Mouse (Mus musculus) intestine, embryonic 16.5 days (tissue): ENCODE data around the gene Fgfr2. TPM values are rescaled to one million over a fixed set of nuclear protein-coding genes. Genes with fewer than 3 reads are reported as not detected.
"Not testable (repeated sequence)": the region's sequence is repeated elsewhere in the genome, so short reads cannot be mapped to it uniquely, and the experiment has no call there.

Source experiments
- ATAC-seq: fragments of 200-750 bp; cut with Nextera tagmentation; 2 replicates; pipeline ENCODE4 v1.8.0; 2017; ENCODE audit warnings: moderate TSS enrichment, moderate library complexity
- H3K27ac ChIP-seq: fragments of 300-500 bp; sonication (generic); 2 replicates; pipeline ENCODE4 v1.5.1; 2014; ENCODE audit warnings: mild to moderate bottlenecking, low read length
- H3K27me3 ChIP-seq: fragments of 300-500 bp; sonication (generic); replicated peaks from 2 replicates; pipeline ENCODE4 v1.6.1; 2014; ENCODE audit warnings: low read length, control low read depth, mixed read lengths; ENCODE audit not compliant: control insufficient read depth, insufficient read depth
- H3K36me3 ChIP-seq: fragments of 300-500 bp; sonication (generic); 2 replicates; pipeline ENCODE4 v1.6.1; 2014; ENCODE audit warnings: low read length, control low read depth; ENCODE audit not compliant: control insufficient read depth, insufficient read depth
- H3K4me1 ChIP-seq: fragments of 300-500 bp; sonication (generic); 2 replicates; pipeline ENCODE4 v1.6.1; 2014; ENCODE audit warnings: low read length, control low read depth, mixed read lengths; ENCODE audit not compliant: control insufficient read depth, insufficient read depth
- H3K4me2 ChIP-seq: fragments of 300-500 bp; sonication (generic); 2 replicates; pipeline ENCODE4 v1.6.1; 2014; ENCODE audit warnings: low read depth, low read length, control low read depth
- H3K4me3 ChIP-seq: fragments of 300-500 bp; sonication (generic); 2 replicates; pipeline ENCODE4 v1.5.1; 2014; ENCODE audit warnings: mild to moderate bottlenecking, low read length
- H3K9ac ChIP-seq: fragments of 300-500 bp; sonication (generic); 2 replicates; pipeline ENCODE4 v1.6.1; 2014; ENCODE audit warnings: low read depth, low read length
- H3K9me3 ChIP-seq: fragments of 300-500 bp; sonication (generic); 2 replicates; pipeline ENCODE4 v1.6.1; 2016; ENCODE audit warnings: low read length, control low read depth; ENCODE audit not compliant: control insufficient read depth
- WGBS: fragments of 180-500 bp; shearing (Covaris S2); extraction: QIAGEN DNeasy Blood & Tissue Kit; methylation state at CpG from one replicate; pipeline ENCODE4 v1.1.7; 2014; 5-methylcytosine and 5-hydroxymethylcytosine counted together
- polyA plus RNA-seq: library from polyadenylated mRNA; unstranded; fragments of >200 nt; fragmentation: Nextera tagmentation; extraction: Ambion mirVana; gene quantifications from 2 replicates; pipeline ENCODE4 v1.2.1, GENCODE M21; 2015

The Fgfr2 gene
- polyA plus RNA-seq, 1 experiment from 2014 or later = 47.3 TPM

DNA sequence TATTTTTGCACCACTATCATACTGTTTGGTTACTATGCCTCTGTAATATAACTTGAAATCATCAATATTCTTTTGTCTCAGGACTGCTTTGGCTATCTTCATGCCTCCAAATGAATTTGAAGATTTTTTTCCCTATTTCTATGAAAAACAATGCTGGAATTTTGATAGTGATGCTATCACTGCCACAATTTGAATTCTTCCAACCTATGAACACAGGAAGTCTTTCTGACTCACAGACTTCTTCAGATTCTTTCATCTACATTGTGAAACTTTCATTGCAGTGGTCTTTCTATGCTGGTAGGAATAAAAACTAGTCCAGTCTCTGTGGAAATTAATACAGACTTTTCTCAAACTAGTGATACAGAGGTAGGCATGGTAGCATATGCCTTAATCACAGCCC, 2631.1 kb downstream of the Fgfr2 start:
- no peak overlapping the region for H3K9ac ChIP-seq
- H3K4me2 ChIP-seq = no peak overlapping the region
- no peak overlapping the region for H3K4me3 ChIP-seq
- H3K36me3 ChIP-seq = peaks cover 3% of the 10 kb centered on the region; the same call in 1 of the 2 replicates
- no peak for ATAC-seq
- H3K9me3 ChIP-seq = no peaks in the 10 kb centered on the region
- no peaks in the 10 kb centered on the region for H3K27me3 ChIP-seq
- no peaks in the 10 kb centered on the region for H3K4me1 ChIP-seq
- no peak overlapping the region for H3K27ac ChIP-seq

DNA sequence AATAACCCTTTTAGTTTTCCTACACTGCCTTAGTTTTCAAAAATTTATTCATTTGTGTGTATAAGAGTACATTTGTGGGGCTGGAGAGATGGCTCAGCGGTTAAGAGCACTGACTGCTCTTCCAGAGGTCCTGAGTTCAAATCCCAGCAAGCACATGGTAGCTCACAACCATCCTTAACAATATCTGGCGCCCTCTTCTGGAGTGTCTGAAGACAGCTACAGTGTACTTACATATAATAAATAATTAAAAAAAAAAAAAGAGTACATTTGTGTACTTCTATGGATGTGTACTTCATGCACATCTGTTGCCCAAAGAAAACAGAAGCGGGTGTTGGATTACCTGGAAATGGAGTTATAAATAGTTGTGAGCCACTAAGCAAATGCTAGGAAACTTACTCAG, 2644.1 kb downstream of the Fgfr2 start:
- not testable (repeated sequence) for H3K27ac ChIP-seq, H3K4me1 ChIP-seq, H3K4me3 ChIP-seq, H3K4me2 ChIP-seq, H3K27me3 ChIP-seq, ATAC-seq, H3K9me3 ChIP-seq, H3K9ac ChIP-seq, H3K36me3 ChIP-seq
- 93% methylated on average over 3 of the region's 3 CpGs for WGBS

DNA sequence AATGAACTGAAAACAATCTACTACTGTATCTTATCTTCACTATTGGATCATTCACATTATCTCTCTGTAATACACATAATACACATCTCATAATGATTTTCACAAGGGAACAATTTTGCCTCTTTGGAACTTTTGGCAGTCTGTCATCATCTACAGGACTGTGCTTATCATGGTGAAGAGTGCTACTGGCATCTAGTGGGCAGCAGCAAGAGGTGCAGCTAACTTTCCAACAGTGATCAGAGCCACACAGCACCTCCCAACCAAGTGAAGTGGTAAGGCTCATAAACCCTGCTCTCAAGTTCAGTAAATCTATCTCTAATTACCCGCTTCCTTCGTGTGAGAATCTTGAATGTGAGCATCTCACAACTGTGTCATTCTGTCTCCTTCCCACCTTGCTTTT, 2647.2 kb downstream of the Fgfr2 start:
- H3K4me2 ChIP-seq = no peak overlapping the region
- WGBS = 24% methylated on average over 2 of the region's 2 CpGs
- no peak overlapping the region for H3K4me3 ChIP-seq
- H3K36me3 ChIP-seq = peaks cover 3% of the 10 kb centered on the region; the same call in 1 of the 2 replicates
- ATAC-seq = peak; percentile 80; the same call in 1 of the 2 replicates
- no peaks in the 10 kb centered on the region for H3K4me1 ChIP-seq
- no peak overlapping the region for H3K9ac ChIP-seq
- H3K27me3 ChIP-seq = no peaks in the 10 kb centered on the region
- H3K27ac ChIP-seq = no peak overlapping the region
- H3K9me3 ChIP-seq = no peaks in the 10 kb centered on the region

DNA sequence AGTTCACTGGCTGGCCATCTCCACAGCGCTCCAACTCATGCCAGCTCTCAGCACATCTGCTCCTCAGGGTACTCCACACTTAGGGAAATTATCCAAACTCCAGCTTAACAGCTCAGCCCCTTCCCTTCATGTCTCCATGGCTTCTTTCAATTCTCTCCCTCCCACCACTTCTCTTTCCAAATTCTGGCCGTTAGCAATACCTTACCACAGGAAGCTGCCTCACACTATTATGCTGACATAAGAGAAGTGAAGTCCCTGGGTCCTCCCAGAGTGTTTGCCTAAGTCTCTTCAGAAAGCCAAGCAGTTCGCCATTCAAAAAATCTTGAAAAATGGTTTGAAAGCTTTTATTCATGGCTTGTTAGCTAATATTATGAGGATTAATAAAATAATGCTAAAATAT, 2649.3 kb downstream of the Fgfr2 start:
- WGBS = 80% methylated on average over 3 of the region's 3 CpGs
- Histone ChIP-seq H3K27me3 (no peaks in the 10 kb centered on the region), H3K9me3 (no peaks in the 10 kb centered on the region)

DNA sequence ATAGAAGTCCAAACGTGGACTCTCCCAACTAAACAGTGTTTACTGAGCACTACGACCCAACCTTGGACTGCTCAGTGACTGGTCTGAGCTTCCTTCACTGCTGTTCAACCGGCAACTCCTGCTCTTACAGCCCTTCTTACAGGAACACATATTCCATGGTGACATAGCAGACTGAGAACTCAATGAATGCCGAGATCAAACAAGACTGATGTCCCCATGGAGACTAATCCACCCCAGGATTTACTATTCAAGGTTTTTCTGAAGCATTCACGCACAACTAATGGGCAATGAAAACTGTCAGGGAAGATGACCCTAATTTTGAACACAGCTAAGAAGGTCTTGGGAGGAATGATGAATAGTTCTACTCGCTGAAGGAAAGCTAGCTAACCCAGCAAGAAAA, 2650.5 kb downstream of the Fgfr2 start:
- no peaks in the 10 kb centered on the region for H3K36me3 ChIP-seq
- no peak for ATAC-seq
- H3K9me3 ChIP-seq = no peaks in the 10 kb centered on the region
- H3K27ac ChIP-seq = no peak overlapping the region
- H3K4me3 ChIP-seq = no peak overlapping the region
- no peak overlapping the region for H3K4me2 ChIP-seq
- WGBS = 66% methylated on average over 6 of the region's 6 CpGs
- no peaks in the 10 kb centered on the region for H3K27me3 ChIP-seq
- H3K9ac ChIP-seq = no peak overlapping the region
- H3K4me1 ChIP-seq = no peaks in the 10 kb centered on the region

More for the DNA sequence above, 2649.3 kb downstream of the Fgfr2 start:
- Histone ChIP-seq H3K4me1 (no peaks in the 10 kb centered on the region), H3K4me2 (no peak overlapping the region), H3K27ac (no peak overlapping the region), H3K4me3 (no peak overlapping the region), H3K36me3 (no peaks in the 10 kb centered on the region), H3K9ac (no peak overlapping the region)
- ATAC-seq = no peak

DNA sequence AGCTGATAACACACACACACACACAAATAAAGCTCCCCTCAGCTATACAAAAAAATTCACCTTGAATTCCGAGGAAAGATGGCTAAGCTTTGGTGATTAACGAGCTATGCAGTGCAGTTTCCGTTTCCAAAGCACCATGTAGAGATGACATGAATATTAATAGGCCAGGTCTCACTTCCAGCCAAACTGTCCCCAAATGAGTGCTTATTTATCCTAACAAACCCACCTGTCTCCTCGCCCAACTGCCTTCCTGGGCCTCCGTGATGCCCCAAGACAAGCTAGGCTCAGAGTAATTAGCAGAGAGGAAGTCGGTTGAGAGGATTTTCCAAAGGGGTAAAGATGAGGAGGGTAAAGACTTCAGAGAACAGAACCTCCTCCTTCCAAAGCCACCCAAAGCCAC, 2652.1 kb downstream of the Fgfr2 start:
- ATAC-seq = no peak
- no peak overlapping the region for H3K4me2 ChIP-seq
- no peaks in the 10 kb centered on the region for H3K9me3 ChIP-seq
- no peak overlapping the region for H3K27ac ChIP-seq
- H3K27me3 ChIP-seq = no peaks in the 10 kb centered on the region
- H3K9ac ChIP-seq = no peak overlapping the region
- no peaks in the 10 kb centered on the region for H3K36me3 ChIP-seq
- WGBS = 56% methylated on average over 6 of the region's 6 CpGs
- no peaks in the 10 kb centered on the region for H3K4me1 ChIP-seq
- H3K4me3 ChIP-seq = no peak overlapping the region

DNA sequence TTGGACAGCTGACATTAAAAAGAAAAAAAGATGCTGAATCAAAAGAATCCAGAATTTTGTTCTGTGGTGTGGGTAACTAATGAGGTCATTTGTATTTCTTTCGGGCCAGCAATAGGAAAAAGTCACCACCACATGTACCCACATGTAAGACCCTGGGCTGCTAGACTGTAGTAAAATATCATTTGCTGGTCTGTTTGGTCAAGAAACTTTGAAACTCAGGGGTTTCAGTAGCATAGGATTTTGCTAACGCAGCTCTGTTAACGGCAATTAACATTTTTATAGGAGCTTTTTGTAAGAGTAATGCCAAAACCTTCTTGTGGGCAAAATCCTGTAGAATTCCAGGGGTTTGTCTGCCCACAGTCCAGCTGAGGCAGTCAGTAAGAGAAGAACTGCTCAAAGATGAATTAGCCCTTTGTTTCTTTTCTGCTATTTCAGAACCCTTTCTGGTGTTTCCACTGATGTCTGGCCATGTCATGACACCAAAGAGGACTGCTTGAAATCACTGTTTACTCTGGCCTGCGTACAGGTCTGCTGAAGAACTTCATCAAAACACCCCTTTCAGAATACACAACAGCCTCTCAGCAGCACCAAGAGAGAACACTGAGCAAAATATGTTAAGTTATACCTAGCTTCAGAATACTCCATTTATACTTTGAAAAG, 2667.4 kb downstream of the Fgfr2 start:
- Histone ChIP-seq H3K27ac (no peak overlapping the region), H3K4me1 (no peaks in the 10 kb centered on the region), H3K36me3 (0 out of 2 replicates have a peak, but pooled peaks cover 4% of the 10 kb centered on the region), H3K27me3 (no peaks in the 10 kb centered on the region), H3K4me2 (no peak overlapping the region), H3K9me3 (no peaks in the 10 kb centered on the region), H3K4me3 (no peak overlapping the region), H3K9ac (no peak overlapping the region)
- ATAC-seq = no peak
- WGBS = 69% methylated on average over 4 of the region's 4 CpGs

DNA sequence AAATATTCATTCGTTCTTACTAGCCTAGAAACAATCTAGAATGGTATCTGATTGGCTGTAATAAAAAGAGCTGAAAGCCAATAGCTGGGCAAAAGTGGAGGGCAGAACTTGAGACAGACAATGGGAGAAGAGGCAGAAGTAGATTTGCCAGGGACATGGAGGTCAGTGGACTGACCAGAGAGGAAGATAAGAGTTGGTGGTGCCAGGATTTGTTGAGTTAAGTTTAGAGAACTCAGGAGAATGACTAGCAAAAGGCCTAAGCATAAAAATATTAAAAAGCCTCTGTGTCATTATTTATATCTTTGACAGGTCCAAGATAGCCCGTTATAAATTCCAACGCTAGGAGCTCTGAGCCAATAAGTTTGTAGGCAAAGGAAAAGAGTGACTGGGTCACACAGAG, 2668.9 kb downstream of the Fgfr2 start:
- ATAC-seq = no peak
- Histone ChIP-seq H3K9ac (no peak overlapping the region), H3K9me3 (no peaks in the 10 kb centered on the region), H3K36me3 (0 out of 2 replicates have a peak, but pooled peaks cover 4% of the 10 kb centered on the region), H3K27me3 (no peaks in the 10 kb centered on the region), H3K27ac (no peak overlapping the region), H3K4me3 (no peak overlapping the region), H3K4me1 (no peaks in the 10 kb centered on the region), H3K4me2 (no peak overlapping the region)
- WGBS = 62% methylated on average over 3 of the region's 3 CpGs

DNA sequence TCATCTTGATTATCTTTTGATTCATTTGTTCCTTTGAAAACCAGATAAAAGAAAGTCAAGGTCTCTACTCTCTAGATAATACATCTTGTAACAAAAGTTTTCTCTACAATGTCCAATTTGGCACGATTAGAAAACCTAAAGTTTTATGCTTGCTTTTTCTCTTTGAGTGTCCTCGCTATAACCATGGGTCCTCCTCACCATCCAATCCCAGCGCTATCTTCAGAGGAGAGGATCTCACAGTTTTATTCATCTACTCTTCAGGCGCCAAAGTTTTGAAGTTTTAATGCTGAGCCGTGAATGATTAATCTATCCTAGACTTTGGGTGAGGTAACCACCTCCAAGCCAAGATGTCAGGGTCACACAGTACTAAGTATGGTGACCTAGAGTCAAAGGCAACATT, 2687.4 kb downstream of the Fgfr2 start:
- Histone ChIP-seq H3K36me3 (no peaks in the 10 kb centered on the region), H3K9me3 (no peaks in the 10 kb centered on the region), H3K27me3 (no peaks in the 10 kb centered on the region), H3K4me2 (no peak overlapping the region), H3K4me1 (no peaks in the 10 kb centered on the region), H3K4me3 (no peak overlapping the region), H3K9ac (no peak overlapping the region), H3K27ac (peak overlapping the region; percentile 66)
- 89% methylated on average over 5 of the region's 5 CpGs for WGBS
- no peak for ATAC-seq

DNA sequence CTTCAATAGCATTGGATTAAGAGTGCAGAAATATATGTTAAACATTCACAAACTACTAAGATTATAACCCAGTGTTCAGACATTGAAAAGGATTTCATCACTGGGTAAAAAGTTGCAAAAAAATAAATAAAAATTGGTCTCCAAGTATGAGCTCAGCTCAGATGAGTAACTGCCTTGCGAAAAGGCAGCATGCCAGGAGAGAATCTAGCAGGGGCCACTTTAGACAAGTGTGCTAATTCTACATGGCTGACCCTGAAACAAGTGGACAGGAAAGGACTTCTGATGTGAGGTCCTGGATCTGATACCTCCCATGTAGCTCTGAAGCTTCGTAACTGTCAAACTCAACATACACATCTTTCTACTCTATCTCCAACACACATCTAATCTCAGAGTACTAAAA, 2691.0 kb downstream of the Fgfr2 start:
- no peak overlapping the region for H3K4me2 ChIP-seq
- no peak for ATAC-seq
- 94% methylated on average over 2 of the region's 2 CpGs for WGBS
- no peak overlapping the region for H3K9ac ChIP-seq
- no peaks in the 10 kb centered on the region for H3K36me3 ChIP-seq
- no peaks in the 10 kb centered on the region for H3K27me3 ChIP-seq
- H3K4me1 ChIP-seq = no peaks in the 10 kb centered on the region
- H3K4me3 ChIP-seq = no peak overlapping the region
- H3K9me3 ChIP-seq = no peaks in the 10 kb centered on the region
- no peak overlapping the region for H3K27ac ChIP-seq
